Mouse (Mus musculus) frontal cortex, adult (tissue): ENCODE data around the gene Olfr106-ps.

Source experiments
- ATAC-seq: cut with Nextera tagmentation; 2 replicates; pipeline ENCODE4 v1.9.2; 2017; ENCODE audit warnings: mild to moderate bottlenecking, moderate library complexity, mixed read lengths; ENCODE audit not compliant: low TSS enrichment

The Olfr106-ps gene

DNA sequence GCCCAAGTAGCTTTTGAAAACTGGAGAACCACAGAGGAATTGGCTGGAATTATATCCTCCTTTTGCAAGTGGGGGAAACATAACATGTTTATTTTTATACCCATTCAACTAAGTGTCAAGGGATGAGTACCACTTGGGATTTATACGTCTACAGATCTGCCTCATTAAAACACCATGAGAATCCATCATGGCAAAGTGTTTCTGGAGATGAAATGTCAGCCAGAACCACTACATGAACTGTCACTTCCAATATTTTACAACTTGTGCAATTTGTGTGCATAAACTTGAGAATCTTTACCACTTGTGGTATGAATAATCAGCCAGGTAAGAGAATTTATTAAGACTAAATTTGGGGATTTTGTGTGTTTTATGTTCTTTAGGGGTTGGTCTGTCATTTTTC is at the start of gene Olfr106-ps:
TSS of gene Olfr106-ps (plus strand) at position 301 of the 400 bp plus-strand sequence.
- no peak for ATAC-seq

DNA sequence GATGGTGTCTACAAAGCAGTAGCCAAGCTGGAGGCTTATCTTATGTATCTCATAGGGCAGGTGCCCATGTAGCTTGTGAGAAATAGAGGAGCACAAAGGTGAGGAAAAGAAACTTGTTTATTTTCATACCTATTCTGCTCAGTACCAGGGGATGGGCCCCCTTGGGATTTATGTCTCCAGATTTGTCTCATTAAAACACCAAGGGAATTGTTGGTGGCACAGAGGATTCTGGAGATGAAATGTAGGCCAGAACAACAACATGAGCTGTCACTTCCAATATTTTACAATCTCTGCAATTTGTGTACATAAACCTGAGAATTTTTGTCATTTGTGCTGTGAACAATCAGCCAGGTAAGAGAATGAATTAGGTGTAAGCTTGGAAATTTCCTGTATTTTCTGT is 30.9 kb upstream of the Olfr106-ps start, which contains the start of gene Olfr104-ps:
TSS of gene Olfr104-ps (plus strand) at position 301 of the 400 bp plus-strand sequence.
- ATAC-seq: no peak

DNA sequence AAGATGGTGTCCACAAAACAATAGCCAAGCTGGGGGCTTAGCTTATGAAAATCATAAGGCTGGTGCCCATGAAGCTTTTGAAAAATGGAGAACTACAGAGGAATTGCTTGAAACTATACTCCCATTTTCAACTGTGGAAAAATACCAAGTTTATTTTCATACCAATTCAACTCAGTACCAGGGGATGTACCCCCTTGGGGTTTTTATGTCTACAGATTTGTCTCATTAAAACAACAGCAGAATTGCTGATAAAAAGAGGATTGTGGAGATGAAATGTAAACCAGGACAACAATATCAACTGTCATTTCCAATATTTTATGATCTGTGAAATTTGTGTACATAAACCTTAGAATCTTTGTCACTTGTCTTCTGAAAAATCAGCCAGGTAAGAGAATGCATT is 11.5 kb upstream of the Olfr106-ps start, which contains the start of gene Olfr105-ps:
TSS of gene Olfr105-ps (plus strand) at position 301 of the 400 bp plus-strand sequence.
- no peak for ATAC-seq

DNA sequence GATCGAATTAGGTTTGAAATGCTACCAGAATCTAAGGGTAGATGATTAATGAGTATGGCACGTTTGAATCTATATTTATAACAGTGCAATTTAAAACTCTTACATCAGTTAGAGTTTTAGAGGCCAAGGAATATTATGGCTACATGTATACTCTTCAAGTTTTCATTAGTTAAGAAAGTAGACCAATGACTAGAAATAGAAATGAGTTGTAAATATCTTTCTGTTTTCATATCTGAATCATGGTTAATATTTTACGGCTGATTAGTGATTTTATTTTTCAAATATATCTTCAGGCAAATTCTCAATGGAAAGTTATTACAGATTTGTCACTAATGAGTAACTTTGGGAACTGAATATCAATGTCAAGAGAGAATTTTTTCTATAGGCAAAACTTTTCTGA is 8.7 kb downstream of the Olfr106-ps start, which contains the start of gene Olfr107:
TSS of gene Olfr107 (plus strand) at position 301 of the 400 bp plus-strand sequence.
- ATAC-seq: no peak

DNA sequence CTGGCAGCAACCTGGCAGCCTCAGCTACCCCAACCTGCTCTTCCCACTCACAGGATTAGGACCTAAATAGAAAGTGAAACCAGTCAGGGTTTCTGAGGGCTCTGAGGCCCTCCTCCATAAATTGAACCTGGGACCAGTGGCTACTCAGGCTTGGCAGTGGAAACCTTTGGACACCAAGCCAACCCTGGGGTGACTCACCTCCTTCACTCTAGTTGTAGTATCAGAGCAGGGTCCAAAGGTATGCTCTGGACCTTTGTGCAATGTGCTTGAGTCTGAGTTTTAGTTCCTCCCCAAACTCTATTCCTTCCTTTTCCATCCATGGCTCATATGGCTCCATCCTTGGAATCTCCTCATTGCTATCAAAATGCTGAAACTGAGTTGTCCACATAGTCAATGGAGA is 23.2 kb downstream of the Olfr106-ps start:
- ATAC-seq: no peak

DNA sequence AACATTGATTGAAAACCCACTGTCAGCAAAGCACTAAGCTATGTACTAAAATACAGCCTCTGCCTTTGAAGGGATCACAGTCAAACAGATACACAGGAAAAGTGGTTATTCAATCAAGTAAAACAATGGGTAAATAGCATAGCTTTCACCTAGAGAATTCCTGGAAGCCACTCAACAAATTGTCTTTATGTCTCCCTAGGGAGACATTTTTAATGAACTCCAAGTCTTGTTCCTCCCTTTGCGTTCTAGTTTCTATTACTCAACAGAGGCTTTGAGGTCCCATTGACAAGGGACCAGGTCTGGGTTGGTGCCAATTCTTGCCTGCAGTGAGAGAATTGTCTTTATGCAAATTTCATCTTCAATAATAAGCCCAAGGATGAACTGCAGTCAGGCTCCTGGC is 55.0 kb downstream of the Olfr106-ps start, which contains the start of gene Olfr108:
TSS of gene Olfr108 (plus strand) at position 301 of the 400 bp plus-strand sequence.
- ATAC-seq: no peak
